Mouse (Mus musculus): ENCODE results near the gene Chac2.
A peak's percentile ranks its signal among the peaks of the same experiment; 100 is the strongest.
"Not testable (repeated sequence)": the region's sequence is repeated elsewhere in the genome, so short reads cannot be mapped to it uniquely, and the experiment has no call there.

Chac2 gene

DNA sequence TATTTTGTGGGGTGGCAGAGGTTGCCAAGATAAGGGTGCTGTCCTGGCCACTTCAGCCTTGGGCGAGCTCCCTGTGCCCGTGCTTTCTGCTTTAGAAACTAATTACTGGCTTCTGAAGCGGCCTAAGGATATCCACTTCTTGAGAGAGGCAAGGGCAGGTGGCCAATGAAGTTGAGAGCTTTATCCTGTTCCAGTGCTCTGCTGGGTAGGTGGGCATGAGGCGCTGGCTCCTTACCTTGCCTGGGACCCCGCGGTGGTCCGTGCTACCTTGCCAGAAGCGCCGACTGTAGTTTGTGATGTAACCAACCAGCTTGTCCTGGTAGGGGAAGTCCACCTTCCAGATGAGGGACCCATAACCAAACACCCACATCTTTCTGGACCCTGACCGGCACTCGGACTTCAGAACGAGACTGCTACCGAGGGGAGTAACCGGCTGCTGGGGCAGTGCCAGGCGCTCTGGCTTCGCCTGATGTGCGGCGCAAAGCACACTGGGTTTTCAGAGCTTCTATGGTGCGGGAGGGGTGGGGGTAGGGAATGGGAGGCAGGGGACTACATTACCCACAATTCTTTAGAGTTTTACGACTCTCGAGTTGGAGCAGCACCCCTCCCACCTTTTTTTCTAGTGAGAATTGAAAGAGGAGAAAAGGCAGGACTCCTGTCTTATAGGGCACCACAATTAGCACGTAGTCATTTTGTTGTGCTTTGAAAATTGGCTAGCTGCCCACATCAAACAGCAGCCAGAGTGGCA is at the start of gene Chac2:
Chac2 (minus strand) TSS at position 474 of the 748 bp plus-strand sequence.
- DNase-seq: peak; percentile 95

DNA sequence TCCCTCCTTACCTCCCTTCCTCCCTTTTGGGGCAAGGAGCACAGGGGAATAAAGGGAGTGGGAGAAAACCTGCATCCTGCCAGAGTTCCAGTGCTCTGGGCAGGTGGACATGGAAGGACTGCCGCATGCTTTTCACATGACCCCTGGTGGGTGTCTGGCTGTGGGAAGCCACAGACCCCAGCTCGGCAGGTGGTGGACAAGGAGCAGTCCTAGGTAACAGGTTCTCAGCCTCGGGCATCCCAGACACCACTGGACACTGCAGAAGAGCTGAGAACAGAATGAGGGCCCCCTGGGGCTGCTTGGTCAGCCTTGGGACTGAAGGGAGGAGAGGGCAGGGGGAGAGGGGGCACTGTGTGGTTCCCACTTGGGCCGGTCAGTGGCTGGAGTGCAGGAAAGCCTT is 48.8 kb upstream of the Chac2 start:
- DNase-seq: no peak

- not testable (repeated sequence) for DNase-seq
Observed at GRCm38 (mm10) chr11:31017466-31017865, 31.3 kb upstream of the Chac2 start.

GRCm38 (mm10) chr11:31009668-31010067 is 23.5 kb upstream of the Chac2 start:
- DNase-seq: not testable (repeated sequence)

DNA sequence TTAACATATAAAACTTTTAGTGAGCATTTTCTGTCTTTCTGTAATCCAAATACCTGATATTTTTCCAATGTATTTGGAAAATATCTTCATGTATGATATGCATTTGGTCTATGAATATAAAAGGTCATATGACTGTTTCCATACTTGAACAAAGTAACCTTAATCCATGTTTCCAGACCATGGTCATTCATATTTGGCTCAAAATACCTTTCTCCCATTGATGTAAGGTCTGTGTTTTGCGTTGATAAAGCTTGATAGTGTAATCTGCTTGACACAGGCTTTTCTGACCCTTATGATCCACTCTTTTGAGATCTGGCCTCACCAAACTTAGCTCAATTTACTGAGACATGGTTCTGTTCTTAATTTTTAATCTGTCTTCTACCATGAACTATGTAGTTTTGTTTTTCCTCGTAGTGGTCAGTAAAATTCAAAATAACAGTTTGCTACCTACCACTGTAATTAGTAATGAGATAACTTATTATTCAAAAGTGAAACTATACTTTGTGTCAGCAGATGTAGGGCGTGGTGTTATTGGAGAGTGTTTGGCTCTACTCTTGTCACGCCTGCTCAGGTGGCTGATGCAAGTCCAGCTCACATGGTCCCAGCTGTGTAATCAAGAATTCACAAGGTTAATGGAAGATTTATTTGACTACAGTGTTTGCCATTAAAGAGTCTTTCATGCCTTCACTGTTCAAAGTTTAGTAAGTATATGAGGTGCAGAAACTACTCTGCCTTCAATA is 15.2 kb upstream of the Chac2 start:
- no peak for DNase-seq

GRCm38 (mm10) chr11:31000028-31000427 is 13.9 kb upstream of the Chac2 start:
- no peak for DNase-seq

DNA sequence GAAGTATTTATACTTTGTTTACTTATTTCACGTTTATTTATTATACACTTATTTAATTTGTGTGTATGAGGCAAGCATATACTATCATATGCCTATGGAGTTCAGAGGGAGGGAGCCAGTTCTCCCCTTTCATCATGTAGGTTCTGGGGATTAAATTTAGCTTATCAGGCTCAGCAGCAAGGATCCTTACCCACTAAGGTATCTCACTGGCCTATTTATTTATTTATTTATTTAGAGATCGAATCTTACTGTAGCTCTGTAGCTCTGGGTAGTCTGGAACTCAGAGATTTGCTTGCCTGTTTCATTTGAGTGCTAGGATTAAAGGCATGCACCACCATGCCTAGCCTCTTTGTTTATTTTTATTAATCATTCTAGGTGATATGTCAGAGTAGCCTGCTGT is 12.6 kb upstream of the Chac2 start:
- no peak for DNase-seq

DNA sequence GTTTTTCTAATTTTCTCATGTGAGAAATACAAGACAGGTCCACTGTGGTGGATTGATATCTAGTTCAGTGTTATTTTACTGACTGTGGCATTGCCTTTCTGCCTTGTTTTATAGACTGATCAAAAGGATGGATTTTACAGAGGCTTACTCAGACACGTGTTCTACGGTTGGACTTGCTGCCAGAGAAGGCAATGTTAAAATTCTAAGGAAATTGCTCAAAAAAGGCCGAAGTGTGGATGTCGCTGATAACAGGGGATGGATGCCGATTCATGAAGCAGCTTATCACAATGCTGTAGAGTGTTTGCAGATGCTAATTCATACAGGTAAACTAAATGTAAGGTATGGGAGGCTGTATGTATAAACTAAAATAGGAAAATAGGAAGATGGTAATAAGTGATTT is 12.0 kb upstream of the Chac2 start:
- DNase-seq: no peak

DNA sequence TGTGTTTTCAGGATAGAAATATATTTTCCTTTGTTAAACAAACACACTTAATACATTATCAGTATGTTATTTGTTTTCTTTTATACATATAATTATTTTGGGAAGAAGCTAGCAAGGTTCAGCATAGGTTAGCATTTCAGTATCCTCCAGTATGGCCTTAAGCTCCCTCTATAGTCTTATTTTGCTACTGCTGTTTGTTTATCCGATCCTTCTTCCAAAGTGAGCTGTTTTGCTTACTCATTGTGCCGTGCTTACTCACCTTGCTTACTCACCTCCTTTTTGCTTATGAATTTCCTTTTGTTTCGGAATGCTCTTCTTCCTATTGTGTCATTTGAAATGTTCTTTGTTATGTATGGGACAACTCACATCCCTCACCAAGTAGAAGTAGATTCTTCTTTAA is 10.5 kb upstream of the Chac2 start:
- DNase-seq: no peak

GRCm38 (mm10) chr11:30986625-30987017 is 471 bp upstream of the Chac2 start:
- DNase-seq: no peak

DNA sequence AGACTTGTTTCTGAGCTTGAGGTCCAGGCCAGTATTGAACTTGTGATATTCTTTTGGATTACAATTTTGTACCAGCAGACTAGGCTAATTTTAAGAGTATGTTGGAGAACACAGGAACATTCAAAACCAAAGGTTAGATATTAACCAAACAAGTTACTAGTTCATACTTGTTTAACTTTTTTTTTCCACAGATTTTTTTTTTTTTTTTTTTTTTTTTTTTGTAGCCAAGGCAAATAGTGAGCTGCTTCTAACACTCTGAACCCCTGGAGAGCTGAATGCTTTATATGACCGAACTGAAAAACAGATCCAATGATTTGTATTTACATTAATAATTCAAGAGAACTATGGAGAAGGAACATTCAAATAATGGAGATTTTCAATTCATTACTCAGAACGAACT is 913 bp downstream of the Chac2 start:
- no peak for DNase-seq

DNA sequence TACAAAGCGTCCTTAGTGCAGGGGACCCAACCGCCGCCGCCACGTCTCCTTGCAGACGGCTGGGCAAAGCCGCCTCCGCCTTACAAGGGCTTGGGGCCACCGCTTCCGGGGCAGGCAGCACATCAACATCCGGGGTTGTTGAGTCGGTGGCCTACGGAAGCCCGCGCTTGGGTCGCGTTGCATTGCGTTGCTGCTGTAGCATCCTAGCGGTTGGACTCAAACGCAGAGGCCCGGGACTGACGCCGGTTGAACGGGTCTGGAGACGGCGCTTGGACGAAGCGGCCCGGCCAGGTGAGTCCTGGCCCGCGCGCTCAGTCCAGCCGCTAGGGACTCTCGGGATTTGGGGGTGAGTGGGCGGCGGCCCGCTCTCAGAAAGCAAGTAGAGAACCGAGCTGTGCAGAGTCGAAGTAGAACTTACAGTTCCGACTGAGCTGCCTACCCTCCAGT is 31.8 kb downstream of the Chac2 start, which contains the start of gene Erlec1:
Erlec1 (minus strand) TSS at position 57 of the 447 bp plus-strand sequence.
- peak; percentile 89 for DNase-seq

GRCm38 (mm10) chr11:30953469-30954154 is 32.5 kb downstream of the Chac2 start:
- DNase-seq: peak; percentile 58

GRCm38 (mm10) chr11:30952829-30953228 is 33.3 kb downstream of the Chac2 start:
- DNase-seq: no peak

GRCm38 (mm10) chr11:30943522-30943921 is 42.6 kb downstream of the Chac2 start:
- no peak for DNase-seq

DNA sequence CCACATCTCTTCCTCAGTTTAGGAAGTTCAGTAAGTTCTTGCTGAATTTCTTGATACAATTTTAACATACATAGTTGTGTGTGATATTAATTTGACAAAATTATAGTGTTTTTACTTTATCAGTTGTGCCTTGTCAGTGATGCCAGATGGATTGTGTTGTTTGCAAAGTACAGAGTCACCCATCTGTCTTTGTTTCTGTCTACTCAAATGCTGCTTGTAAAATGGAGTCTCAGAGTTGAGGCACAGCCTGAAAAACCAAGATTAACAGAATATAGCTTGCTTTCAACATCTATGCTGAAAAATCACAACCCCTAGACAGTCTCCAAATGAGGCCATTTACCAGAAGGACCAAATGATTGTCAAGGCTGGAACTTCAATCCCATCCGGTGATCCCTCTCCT is 57.7 kb downstream of the Chac2 start:
- DNase-seq: no peak

DNA sequence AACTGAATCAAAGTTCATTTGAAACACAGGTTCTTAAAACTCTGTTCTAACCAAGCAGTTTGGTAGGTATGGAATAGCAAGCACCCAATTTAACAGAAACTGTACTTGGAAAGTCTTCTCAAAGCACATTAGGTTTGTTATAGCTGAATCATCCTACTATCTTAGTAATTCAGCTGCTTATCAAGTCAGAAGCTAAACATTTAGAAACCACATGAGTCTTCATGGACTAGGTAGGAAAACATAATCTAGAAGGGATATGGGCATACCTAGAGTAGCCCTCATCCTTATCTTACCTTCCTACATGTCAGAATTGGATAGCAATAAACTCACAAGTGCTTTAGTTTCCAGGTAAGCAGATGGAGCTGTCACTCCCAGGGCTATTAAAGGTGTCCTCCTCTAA is 58.1 kb downstream of the Chac2 start:
- no peak for DNase-seq
